Mouse (Mus musculus): ENCODE data around the gene Zhx3.

DNA sequence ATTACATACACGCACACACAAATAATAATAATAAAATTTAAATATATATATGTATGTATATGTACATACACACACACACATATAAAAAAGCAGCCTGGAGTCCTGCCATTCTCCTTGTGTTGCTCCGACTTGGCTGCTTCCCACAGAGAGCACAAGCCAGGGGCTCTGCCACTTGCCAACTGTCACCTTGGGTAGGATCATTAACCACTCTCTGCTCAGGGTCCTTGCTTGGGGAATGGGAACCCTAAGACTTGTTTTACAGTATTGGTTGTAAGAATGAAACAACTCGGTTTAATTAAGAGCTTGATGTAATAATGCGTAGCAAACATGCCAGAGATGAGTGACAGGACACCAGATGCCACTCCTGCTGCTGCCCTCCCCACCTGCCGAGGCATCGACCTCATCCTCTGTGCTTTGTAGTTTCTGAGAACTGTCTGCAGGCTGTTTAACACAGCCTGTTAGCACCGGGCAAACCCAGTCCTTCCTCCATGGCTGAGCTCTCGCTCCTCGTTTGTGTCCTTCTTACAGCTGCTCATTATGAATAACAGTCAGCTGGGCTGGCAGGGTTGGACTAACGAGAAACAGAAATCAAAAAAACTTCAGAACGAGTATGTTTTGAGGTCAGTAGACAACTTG is 132.2 kb downstream of the Zhx3 start:
- no peak for TF ChIP-seq POLR2A (IDR thresholded peaks at IDR 0.05; ENCODE audit: insufficient read depth, low read length)
- no peak for TF ChIP-seq CTCF (IDR thresholded peaks at IDR 0.05; ENCODE audit: low read depth, low read length)
